Mouse (Mus musculus) retina, embryonic 14.5 days (tissue): ENCODE results near the gene Tmem181a.
"Not testable (repeated sequence)": the region's sequence is repeated elsewhere in the genome, so short reads cannot be mapped to it uniquely, and the experiment has no call there.

Experiments
- DNase-seq: peaks from one replicate; pipeline ENCODE4 v3.0.0-alpha.2; 2015; ENCODE audit warnings: low spot score

The Tmem181a gene

DNA sequence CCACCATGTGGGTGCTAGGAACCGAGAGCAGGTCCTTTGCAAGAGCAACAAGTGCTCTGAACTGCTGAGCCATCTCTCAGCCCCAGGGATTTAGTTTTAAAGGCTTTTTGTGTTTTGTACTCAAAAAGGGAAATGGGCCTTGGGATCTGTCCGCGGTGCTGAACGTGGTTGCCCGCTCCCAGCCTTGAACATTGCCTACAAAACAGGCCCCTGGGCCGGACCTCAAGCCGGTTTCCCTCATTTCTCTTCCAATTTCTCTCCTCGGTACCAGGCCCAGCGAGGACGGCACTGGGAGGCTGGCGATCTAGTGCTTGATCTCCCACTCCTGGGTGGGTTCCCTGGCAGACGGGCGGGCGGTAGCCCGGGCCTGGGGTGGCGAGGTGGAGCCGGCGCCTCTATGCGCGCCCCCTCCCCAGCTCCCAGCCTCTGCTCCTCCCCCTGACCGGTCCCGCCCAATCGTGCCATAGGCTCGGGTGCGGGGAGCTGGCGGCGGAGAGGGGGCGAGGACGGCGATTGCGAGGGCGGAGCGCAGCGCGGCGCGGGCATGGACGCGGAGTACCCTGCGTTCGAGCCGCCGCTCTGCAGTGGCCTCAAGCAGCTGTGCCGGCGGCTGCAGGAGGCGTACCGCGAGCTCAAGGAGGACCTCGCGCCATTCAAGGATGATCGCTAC, at the start of gene Tmem181a:
Gene Tmem181a, plus strand, starts transcription at position 461 of the 670 bp plus-strand sequence.
- not testable (repeated sequence) for DNase-seq

- no peak for DNase-seq
Observed at GRCm38 (mm10) chr17:6211721-6212120, 44.9 kb upstream of the Tmem181a start.

DNA sequence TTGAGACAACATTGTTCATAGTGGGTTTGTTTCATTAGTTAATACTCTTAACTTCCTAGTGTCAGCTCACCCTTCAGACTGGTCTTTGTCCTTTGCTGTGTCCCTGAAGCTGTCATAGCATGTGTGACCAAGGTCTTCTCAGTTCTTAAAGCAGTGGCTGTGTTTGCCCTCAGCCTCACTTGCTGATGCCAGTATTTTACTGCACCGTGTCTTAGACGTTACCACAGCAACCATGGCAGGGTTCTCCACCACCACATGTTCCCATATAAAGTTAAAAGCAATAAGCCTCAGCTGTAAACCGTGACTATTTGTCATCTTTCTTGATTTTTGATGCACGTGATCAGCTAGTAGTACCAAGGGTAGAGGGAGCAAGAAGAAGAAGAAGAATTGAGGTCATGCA, 41.0 kb upstream of the Tmem181a start:
- DNase-seq = no peak

DNA sequence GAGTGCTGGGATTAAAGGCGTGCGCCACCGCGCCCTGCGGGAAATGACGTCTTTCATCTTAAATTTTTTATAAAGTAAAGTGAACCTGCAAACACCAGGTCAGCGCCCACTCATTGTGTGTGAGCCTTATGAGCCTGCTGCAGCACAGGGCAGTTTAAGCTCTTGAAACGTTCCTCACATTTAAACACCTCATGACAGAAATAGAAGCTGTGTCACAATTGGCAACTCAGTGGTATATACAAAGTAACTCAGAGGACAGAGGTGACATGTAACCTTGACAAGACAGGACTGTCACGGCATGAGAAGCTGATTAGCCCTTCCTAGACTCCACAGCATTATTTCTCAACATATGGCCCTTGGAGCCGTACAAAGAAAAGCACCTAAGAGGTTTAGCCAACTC, 40.1 kb upstream of the Tmem181a start:
- no peak for DNase-seq

DNA sequence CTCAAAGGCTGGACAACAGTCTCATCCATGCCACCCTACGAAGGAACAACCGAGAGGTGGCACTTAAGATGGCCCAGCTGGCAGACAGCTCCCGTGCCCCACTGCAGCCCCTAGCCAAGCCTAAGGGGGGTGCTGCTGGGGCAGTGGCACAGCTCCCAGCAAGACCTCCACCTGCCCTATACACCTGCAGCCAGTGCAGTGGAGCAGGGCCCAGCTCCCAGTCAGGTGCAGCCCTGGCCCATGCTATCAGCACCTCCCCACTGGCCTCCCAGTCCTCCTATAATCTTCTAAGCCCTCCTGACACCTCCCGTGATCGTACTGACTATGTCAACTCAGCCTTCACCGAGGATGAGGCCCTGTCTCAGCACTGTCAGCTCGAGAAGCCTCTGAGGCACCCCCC, 24.0 kb upstream of the Tmem181a start:
- not testable (repeated sequence) for DNase-seq

DNA sequence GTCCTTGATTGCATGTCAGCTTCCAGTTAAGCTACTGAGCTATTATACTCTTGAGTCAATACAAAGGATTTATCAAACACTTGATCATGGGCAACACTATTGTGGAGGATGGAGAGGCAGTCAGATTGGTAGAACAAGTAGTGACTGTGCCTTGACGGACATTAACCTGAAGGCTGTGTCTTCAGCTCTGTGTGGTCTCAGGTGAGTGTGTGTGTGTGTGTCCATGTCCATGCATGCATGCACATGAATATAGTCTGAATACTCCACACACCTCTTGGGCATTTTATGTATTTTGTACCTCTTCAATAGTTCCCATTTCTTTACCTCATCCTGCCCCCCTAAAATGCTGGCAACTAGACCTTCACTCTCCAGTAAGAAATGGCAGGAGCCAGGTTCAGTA, 5.4 kb upstream of the Tmem181a start:
- DNase-seq = not testable (repeated sequence)

DNA sequence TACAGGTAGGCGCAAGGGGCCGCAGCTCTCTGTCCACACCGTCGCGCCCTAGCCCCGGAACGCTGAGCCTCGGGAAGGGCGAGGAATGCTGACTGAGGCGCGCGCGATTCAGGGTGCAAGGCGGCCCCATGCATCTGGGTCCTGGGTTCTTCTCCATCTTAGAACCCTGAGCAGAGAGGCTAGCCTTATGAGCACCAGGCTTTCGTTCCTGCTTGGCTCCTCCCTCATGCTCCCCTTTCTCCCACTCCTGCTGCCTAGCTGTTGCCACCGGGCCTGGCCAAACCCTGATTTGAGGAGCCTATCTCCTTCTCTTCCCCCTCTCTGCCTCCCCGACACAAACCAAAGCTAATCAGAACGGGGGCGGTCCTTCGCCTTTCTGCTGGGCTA, 403 bp downstream of the Tmem181a start:
- not testable (repeated sequence) for DNase-seq

- peak; percentile 35 for DNase-seq
Observed at GRCm38 (mm10) chr17:6269876-6270831, 13.5 kb downstream of the Tmem181a start.

GRCm38 (mm10) chr17:6270840-6271239, 14.2 kb downstream of the Tmem181a start:
- peak; percentile 20 for DNase-seq

DNA sequence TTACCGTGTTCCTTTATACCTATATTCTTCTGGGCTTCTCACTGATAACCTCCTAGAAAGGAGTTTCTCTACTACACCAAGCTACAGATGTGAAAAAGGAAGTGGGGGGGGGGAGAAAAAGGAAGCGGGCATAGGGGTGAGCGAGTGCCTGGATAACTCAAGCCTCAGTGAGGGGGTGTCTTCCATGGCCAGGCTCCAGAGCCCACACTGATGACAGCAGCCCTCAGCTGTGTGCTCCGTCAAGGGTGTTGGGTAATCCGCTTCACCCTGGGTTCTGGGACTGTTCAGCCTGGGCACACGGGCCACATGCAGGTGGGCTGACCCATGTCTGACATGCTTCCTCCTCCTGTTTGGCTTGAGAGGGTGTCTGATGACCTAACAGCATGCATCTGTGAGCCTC, 15.3 kb downstream of the Tmem181a start:
- not testable (repeated sequence) for DNase-seq

DNA sequence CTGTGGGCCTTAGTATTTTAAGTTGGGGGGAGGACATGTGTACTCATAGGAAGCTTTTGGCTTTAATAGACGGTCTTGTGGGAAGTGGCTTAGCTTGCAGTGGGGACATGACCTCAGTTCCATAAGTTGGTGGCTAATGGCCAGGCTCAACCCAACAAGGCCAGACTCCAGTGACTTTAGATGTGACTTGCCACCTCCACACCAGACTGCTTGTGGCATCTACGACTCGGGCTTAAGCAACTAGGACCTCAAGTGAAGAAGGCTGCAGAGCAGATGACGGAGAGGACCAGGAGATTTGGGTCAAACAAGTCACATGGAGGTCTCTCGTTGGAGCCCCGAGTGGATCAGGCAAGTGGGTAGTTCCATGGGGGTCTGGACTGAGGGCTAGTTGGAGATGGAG, 18.0 kb downstream of the Tmem181a start:
- DNase-seq = not testable (repeated sequence)

DNA sequence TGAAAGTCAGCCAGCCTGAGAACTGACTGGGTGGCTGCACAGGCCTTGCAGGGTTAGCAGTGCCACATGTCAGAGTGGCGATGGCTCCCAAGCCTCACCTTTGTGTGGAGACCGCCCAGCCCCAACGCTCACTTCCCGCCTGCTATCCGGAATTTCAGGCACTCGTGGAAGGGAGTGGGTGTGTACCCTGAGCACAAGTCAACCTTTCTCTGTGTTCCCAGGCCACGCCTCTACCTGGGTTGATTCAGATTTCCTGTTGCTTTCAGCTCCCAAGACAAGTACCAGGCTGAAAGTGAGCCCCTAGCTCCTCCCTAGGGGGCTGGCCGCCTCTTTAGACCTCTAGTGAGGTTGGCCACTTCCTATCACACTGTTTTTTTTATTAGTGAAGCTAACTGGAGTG, 22.5 kb downstream of the Tmem181a start:
- DNase-seq = not testable (repeated sequence)

DNA sequence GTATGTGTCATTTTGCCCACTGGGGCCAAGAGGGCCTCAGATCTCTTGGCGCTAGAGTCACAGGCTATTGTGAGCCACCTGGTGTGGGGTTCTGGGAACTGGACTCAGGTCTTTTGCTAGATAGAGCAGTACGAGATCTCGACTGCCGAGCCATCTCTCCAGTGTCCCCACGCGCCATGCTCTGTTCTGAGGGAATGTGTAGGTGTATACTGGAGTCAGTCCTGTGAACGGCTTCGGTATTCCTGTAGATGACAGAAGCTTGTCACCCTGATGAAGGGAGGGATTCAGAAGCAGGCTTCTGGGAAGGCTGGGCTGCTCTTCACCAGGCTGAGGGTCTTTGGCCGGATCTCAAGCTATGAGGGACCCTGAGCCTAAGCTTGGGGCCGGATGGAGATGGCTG, 23.1 kb downstream of the Tmem181a start:
- not testable (repeated sequence) for DNase-seq

DNA sequence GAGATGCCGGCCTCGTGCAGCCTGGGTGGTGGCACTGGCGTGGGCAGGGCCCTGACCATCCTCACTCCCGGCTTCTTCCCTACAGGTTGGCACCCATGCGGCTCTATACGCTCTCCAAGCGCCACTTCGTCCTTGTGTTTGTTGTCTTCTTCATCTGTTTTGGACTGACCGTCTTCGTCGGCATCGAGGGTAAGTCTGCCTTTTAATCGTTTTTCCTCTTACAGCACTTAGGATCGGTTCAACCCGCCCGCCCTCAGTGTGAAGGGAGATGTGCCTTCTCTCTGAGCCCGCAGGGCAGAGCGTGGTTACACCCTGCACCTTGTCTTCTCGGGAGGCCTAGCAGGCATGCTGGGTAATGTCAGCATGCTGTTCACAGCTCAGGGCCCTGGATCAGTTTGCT, 23.9 kb downstream of the Tmem181a start:
- not testable (repeated sequence) for DNase-seq

- not testable (repeated sequence) for DNase-seq
Observed at GRCm38 (mm10) chr17:6283137-6283536, 26.5 kb downstream of the Tmem181a start.

- DNase-seq = not testable (repeated sequence)
Observed at GRCm38 (mm10) chr17:6286169-6286568, 29.5 kb downstream of the Tmem181a start.

- not testable (repeated sequence) for DNase-seq
Observed at GRCm38 (mm10) chr17:6289045-6289444, 32.4 kb downstream of the Tmem181a start.

- not testable (repeated sequence) for DNase-seq
Observed at GRCm38 (mm10) chr17:6293882-6294281, 37.2 kb downstream of the Tmem181a start.

GRCm38 (mm10) chr17:6297060-6297795, 40.6 kb downstream of the Tmem181a start:
- not testable (repeated sequence) for DNase-seq

- DNase-seq = not testable (repeated sequence)
Observed at GRCm38 (mm10) chr17:6300190-6300863, 43.7 kb downstream of the Tmem181a start.

DNA sequence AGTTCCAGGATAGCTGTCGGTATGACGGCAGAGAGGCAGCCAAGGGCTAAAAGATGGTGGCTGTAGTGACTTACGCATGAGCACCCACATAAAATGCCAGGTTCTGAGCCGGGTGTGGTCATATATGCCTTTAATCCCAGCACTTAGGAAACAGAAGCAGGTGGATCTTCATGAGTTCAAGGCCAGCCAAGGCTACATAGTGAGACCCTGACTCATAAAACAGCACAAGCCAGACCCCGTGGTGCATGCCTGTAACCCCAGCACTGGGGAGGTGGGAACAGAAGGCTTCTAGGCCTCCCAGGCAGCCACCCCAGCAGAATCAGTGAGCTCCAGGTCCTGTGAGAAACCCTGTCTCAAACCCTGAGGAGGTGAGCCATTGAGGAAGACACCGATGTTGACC, 48.2 kb downstream of the Tmem181a start:
- DNase-seq = not testable (repeated sequence)
